Mouse (Mus musculus): ENCODE measurements around the gene Slc35a5. TPM values are rescaled to one million over a fixed set of nuclear protein-coding genes. Genes with fewer than 3 reads are reported as not detected.

Gene Slc35a5
- polyA plus RNA-seq, 1 experiment from 2014 or later, result 9.7 TPM

DNA sequence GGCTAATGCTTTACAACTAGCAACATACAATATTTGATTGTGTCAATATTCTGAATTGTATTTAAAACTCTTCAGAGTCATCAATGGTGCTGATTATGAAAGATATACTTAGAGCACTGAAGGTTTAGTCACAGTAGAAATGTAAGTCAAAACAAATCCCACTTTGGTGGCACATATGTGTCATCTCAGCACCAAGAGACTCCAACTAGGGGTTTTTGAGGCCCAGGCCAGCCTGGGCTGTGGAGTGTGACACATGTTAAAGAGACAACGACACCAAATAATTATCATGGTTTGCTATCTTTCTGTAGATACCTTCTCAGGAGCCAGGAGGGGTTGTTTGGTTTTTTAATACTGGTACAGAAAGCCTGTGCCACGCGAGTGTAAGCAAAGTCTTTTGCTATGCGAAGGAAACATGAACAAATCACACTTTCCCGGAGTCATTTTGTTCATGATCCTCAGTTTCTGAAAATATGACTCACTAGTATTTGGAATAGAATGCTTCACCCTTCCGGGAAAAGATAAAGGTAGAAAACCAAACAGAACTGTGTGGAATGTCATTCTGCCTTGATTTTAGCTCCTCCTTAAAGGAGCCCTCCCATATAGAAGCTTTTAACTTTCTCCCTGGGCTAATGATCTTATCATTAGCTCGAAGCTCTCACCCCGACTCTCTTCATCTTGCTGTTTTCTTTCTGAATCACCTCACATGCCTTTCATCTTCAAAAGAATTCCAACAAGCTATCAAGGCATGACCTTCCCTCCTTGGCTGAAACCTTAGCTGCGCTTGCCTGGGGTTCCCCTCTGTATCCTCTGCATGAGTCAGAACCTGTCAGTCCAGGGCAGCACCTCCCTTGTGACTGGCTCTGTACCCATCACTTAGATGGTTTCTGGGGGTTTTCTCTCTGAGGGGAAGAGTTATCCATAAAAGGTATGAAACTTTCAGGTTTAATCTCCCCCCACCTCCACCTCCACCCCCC lies 34.0 kb downstream of the Slc35a5 start:
- Histone ChIP-seq H3K4me3 (ENCODE audit: low read depth, low read length) (no peak overlapping the region), H3K27ac (ENCODE audit: low read depth, low read length) (no peak overlapping the region), H3K4me1 (replicated peaks; ENCODE audit: control insufficient read depth, insufficient read depth, low read length) (no peaks in the 10 kb centered on the region), H3K36me3 (ENCODE audit: control insufficient read depth, insufficient read depth, low read length) (no peaks in the 10 kb centered on the region), H3K4me2 (no peak overlapping the region), H3K27me3 (replicated peaks; ENCODE audit: control insufficient read depth, insufficient read depth, low read length) (no peaks in the 10 kb centered on the region), H3K9me3 (ENCODE audit: control insufficient read depth, low read length) (no peaks in the 10 kb centered on the region), H3K9ac (ENCODE audit: low read depth, low read length) (no peak overlapping the region)
- WGBS, result 55% methylated on average over 9 of the region's 9 CpGs
- ATAC-seq (replicated peaks; ENCODE audit: low FRiP score), result no peak
- no peak for DNase-seq (ENCODE audit: low spot score)

DNA sequence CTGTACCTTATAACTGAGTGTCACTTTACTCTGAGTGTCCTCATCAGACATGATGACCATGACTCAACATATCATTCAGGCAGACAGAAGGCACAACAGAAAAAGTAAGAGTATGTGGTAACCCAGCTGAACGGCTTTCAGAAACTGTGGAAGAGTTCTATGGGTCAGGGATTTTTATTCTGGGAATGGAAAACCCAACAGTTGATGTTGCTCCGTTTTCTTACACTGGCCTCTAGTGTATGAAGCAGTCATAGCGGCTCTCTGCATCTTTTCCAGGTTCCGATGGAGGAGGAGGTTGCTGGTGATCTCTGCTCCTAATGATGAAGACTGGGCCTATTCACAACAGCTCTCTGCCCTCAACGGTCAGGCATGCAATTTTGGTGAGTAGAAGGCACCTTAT lies 35.9 kb downstream of the Slc35a5 start:
- H3K4me1 ChIP-seq (replicated peaks; ENCODE audit: control insufficient read depth, insufficient read depth, low read length), result no peaks in the 10 kb centered on the region
- ATAC-seq (replicated peaks; ENCODE audit: low FRiP score), result no peak
- no peaks in the 10 kb centered on the region for H3K36me3 ChIP-seq (ENCODE audit: control insufficient read depth, insufficient read depth, low read length)
- DNase-seq (ENCODE audit: low spot score), result no peak
- no peak overlapping the region for H3K27ac ChIP-seq (ENCODE audit: low read depth, low read length)
- WGBS, result 67% methylated on average over 5 of the region's 5 CpGs
- H3K9me3 ChIP-seq (ENCODE audit: control insufficient read depth, low read length), result no peaks in the 10 kb centered on the region
- H3K4me3 ChIP-seq (ENCODE audit: low read depth, low read length), result no peak overlapping the region
- H3K9ac ChIP-seq (ENCODE audit: low read depth, low read length), result no peak overlapping the region
- H3K4me2 ChIP-seq, result no peak overlapping the region
- H3K27me3 ChIP-seq (replicated peaks; ENCODE audit: control insufficient read depth, insufficient read depth, low read length), result no peaks in the 10 kb centered on the region

DNA sequence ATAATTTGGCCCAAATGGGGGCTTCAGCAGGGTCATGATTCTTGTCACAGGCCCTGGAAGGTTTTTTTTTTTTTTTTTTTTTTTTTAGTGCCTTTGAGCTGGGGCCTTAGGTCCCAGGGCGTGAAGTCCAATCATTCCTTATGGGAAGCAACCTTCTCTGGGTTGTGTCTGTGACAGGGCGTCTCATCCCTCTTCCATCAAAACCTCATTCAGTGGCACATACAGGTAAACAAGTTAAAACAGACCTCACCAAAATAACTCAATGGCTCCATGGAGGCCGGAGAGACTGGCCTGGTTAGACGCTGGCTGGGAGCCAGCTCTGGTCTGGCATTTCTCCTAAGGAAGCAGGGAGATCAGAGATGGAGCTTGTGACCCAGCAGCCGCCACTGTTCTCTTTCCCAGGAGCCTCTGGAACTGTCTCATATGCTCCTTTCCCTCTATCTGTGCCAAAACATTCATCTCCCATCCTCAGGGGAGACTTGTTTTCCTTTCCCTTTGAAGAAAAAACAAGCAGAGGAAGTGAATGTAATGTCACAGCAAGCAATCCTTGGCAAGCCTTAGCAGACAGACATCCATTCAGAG lies 37.6 kb downstream of the Slc35a5 start:
- Histone ChIP-seq H3K27me3 (replicated peaks; ENCODE audit: control insufficient read depth, insufficient read depth, low read length) (no peaks in the 10 kb centered on the region), H3K9ac (ENCODE audit: low read depth, low read length) (no peak overlapping the region), H3K4me3 (ENCODE audit: low read depth, low read length) (no peak overlapping the region), H3K27ac (ENCODE audit: low read depth, low read length) (no peak overlapping the region), H3K9me3 (ENCODE audit: control insufficient read depth, low read length) (no peaks in the 10 kb centered on the region), H3K4me2 (no peak overlapping the region), H3K4me1 (replicated peaks; ENCODE audit: control insufficient read depth, insufficient read depth, low read length) (no peaks in the 10 kb centered on the region), H3K36me3 (ENCODE audit: control insufficient read depth, insufficient read depth, low read length) (no peaks in the 10 kb centered on the region)
- 55% methylated on average over 5 of the region's 5 CpGs for WGBS
- ATAC-seq (replicated peaks; ENCODE audit: low FRiP score) (no peak), DNase-seq (ENCODE audit: low spot score) (no peak)

DNA sequence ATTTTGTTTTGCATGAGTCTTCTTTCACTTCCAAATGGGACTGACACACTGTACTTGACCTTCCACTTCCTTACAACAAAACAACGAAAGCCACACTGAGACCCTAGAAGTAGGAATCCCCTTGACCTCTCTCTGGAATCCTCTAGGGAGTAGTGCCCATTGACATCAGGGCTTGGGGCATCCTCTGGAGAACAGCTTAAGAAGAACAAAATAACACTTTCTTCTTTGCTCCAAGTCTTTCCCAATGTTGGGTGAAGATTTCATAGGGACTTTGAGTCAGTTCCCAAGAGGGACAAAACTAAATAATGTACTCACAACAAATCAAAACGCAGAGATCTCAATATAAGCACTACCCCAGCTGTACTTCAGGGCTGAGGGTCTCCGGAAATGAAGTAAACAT lies 39.7 kb downstream of the Slc35a5 start:
- ATAC-seq (replicated peaks; ENCODE audit: low FRiP score) (no peak), DNase-seq (ENCODE audit: low spot score) (no peak)
- Histone ChIP-seq H3K9ac (ENCODE audit: low read depth, low read length) (no peak overlapping the region), H3K27me3 (replicated peaks; ENCODE audit: control insufficient read depth, insufficient read depth, low read length) (no peaks in the 10 kb centered on the region), H3K9me3 (ENCODE audit: control insufficient read depth, low read length) (no peaks in the 10 kb centered on the region), H3K4me3 (ENCODE audit: low read depth, low read length) (no peak overlapping the region), H3K27ac (ENCODE audit: low read depth, low read length) (no peak overlapping the region), H3K36me3 (ENCODE audit: control insufficient read depth, insufficient read depth, low read length) (no peaks in the 10 kb centered on the region), H3K4me1 (replicated peaks; ENCODE audit: control insufficient read depth, insufficient read depth, low read length) (no peaks in the 10 kb centered on the region), H3K4me2 (no peak overlapping the region)
- 78% methylated on average over 3 of the region's 3 CpGs for WGBS

DNA sequence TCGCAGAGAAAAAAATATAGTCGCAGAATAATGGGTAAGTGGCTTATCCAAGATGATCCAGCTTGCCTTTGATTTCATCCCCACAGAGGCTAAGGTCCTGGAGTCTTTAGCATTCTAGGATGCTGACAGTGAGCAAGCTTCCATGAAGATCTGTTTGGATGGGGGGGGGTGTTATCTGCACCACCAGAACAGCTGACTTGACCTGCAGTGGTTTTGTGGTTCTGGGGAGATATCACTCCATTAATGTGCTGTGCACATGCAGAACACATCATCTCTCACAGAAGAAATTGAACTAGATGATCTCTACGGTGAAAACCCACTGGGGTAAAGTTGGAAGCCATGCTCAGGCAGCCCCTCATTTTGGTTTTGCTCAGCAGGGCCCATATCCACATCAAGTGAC lies 41.3 kb downstream of the Slc35a5 start:
- H3K27ac ChIP-seq (ENCODE audit: low read depth, low read length), result no peak overlapping the region
- no peaks in the 10 kb centered on the region for H3K9me3 ChIP-seq (ENCODE audit: control insufficient read depth, low read length)
- no peak overlapping the region for H3K4me2 ChIP-seq
- ATAC-seq (replicated peaks; ENCODE audit: low FRiP score) (no peak), DNase-seq (ENCODE audit: low spot score) (no peak)
- no peak overlapping the region for H3K4me3 ChIP-seq (ENCODE audit: low read depth, low read length)
- H3K27me3 ChIP-seq (replicated peaks; ENCODE audit: control insufficient read depth, insufficient read depth, low read length), result no peaks in the 10 kb centered on the region
- H3K36me3 ChIP-seq (ENCODE audit: control insufficient read depth, insufficient read depth, low read length), result no peaks in the 10 kb centered on the region
- 77% methylated on average over 3 of the region's 3 CpGs for WGBS
- no peaks in the 10 kb centered on the region for H3K4me1 ChIP-seq (replicated peaks; ENCODE audit: control insufficient read depth, insufficient read depth, low read length)
- H3K9ac ChIP-seq (ENCODE audit: low read depth, low read length), result no peak overlapping the region

DNA sequence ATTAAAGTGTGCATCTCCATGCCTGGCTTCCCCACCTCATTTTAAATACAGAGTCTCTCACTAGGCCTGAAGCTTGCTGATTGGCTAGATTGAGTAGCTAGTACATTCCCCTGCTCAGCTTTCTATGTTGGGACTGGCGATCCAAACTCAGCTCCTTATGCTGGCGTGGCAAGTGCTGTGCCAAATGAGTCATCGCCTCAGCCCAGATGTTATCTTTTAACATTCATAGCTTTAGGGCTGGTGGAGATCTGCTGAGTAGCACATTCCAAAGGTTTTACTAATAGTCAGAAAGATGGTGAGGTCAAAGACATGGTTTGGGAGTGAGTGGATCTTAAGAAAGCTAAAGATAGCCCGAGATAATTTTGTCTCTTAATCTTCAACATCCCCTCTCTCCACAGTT lies 48.0 kb downstream of the Slc35a5 start:
- ATAC-seq (replicated peaks; ENCODE audit: low FRiP score), result no peak
- no peak overlapping the region for H3K9ac ChIP-seq (ENCODE audit: low read depth, low read length)
- H3K4me2 ChIP-seq, result no peak overlapping the region
- H3K9me3 ChIP-seq (ENCODE audit: control insufficient read depth, low read length), result no peaks in the 10 kb centered on the region
- H3K27ac ChIP-seq (ENCODE audit: low read depth, low read length), result no peak overlapping the region
- 27% methylated on average over 4 of the region's 4 CpGs for WGBS
- no peaks in the 10 kb centered on the region for H3K36me3 ChIP-seq (ENCODE audit: control insufficient read depth, insufficient read depth, low read length)
- H3K27me3 ChIP-seq (replicated peaks; ENCODE audit: control insufficient read depth, insufficient read depth, low read length), result no peaks in the 10 kb centered on the region
- H3K4me1 ChIP-seq (replicated peaks; ENCODE audit: control insufficient read depth, insufficient read depth, low read length), result no peaks in the 10 kb centered on the region
- H3K4me3 ChIP-seq (ENCODE audit: low read depth, low read length), result no peak overlapping the region
- no peak for DNase-seq (ENCODE audit: low spot score)

DNA sequence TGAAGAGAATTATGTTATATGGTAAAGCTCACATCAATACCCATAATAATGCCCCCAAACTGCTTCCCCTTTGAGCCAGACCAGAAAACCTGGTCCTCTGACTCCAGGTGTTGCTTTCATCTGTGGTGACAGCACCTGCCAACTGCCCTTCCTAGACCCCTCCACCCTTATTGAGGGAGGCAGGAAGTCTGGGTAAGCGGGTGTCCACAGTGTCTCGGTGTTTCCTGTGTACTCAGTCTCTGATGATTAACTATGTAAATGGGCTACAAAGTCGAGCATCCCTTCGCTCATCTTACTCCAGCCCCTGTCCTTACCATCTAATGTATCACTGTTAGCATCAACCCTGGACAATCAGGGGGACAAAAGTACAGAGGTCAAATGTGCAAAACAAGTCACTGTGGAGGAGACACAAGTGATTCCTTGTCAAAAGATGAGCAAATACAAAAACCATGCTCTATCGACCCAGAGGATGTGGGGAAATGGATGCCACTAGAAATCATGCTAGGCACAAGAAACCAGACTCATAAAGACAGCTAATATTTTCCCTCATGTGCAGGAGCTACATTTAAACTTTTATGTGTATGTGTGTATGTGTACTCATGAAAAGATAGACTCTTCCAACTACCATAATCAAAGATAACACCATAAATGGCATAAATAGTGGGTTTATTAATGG lies 50.2 kb downstream of the Slc35a5 start:
- Histone ChIP-seq H3K4me1 (replicated peaks; ENCODE audit: control insufficient read depth, insufficient read depth, low read length) (no peaks in the 10 kb centered on the region), H3K9ac (ENCODE audit: low read depth, low read length) (no peak overlapping the region), H3K4me3 (ENCODE audit: low read depth, low read length) (no peak overlapping the region), H3K9me3 (ENCODE audit: control insufficient read depth, low read length) (no peaks in the 10 kb centered on the region), H3K36me3 (ENCODE audit: control insufficient read depth, insufficient read depth, low read length) (no peaks in the 10 kb centered on the region), H3K4me2 (no peak overlapping the region), H3K27me3 (replicated peaks; ENCODE audit: control insufficient read depth, insufficient read depth, low read length) (no peaks in the 10 kb centered on the region), H3K27ac (ENCODE audit: low read depth, low read length) (no peak overlapping the region)
- DNase-seq (ENCODE audit: low spot score), result no peak
- ATAC-seq (replicated peaks; ENCODE audit: low FRiP score), result no peak
- 51% methylated on average over 5 of the region's 5 CpGs for WGBS

DNA sequence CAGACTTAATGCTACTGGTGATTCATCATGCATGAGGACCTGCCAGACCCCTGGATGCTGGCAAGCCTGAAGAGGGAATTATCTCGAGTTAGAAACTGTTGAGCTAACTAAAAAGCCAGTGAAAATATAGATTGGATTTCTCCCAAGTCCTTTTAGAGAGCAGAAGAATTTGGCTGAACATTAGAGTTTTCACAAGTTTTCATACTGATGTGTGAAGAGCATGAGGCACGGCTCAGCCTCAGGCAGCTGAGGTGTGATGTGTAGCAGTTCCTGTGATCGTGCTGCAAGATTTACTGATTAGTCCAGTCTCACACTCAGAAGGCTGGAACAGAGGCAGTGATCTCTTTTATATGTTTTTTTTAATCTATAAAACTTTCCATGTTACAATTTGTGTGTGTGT lies 53.5 kb downstream of the Slc35a5 start:
- Histone ChIP-seq H3K9ac (ENCODE audit: low read depth, low read length) (no peak overlapping the region), H3K36me3 (ENCODE audit: control insufficient read depth, insufficient read depth, low read length) (no peaks in the 10 kb centered on the region), H3K4me2 (no peak overlapping the region), H3K27me3 (replicated peaks; ENCODE audit: control insufficient read depth, insufficient read depth, low read length) (no peaks in the 10 kb centered on the region), H3K4me1 (replicated peaks; ENCODE audit: control insufficient read depth, insufficient read depth, low read length) (no peaks in the 10 kb centered on the region), H3K9me3 (ENCODE audit: control insufficient read depth, low read length) (no peaks in the 10 kb centered on the region), H3K4me3 (ENCODE audit: low read depth, low read length) (no peak overlapping the region), H3K27ac (ENCODE audit: low read depth, low read length) (no peak overlapping the region)
- WGBS, result 62% methylated on average over 3 of the region's 3 CpGs
- DNase-seq (ENCODE audit: low spot score) (no peak), ATAC-seq (replicated peaks; ENCODE audit: low FRiP score) (no peak)

Measured in liver, embryonic 11.5 days (tissue).